Mouse (Mus musculus) frontal cortex, adult (tissue): ENCODE data around the gene Zmynd11.
"Not testable (repeated sequence)": the region's sequence is repeated elsewhere in the genome, so short reads cannot be mapped to it uniquely, and the experiment has no call there.

Experiments
- ATAC-seq: cut with Nextera tagmentation; 2 replicates; pipeline ENCODE4 v1.9.2; 2017; ENCODE audit warnings: mild to moderate bottlenecking, moderate library complexity, mixed read lengths; ENCODE audit not compliant: low TSS enrichment

Zmynd11 gene

DNA sequence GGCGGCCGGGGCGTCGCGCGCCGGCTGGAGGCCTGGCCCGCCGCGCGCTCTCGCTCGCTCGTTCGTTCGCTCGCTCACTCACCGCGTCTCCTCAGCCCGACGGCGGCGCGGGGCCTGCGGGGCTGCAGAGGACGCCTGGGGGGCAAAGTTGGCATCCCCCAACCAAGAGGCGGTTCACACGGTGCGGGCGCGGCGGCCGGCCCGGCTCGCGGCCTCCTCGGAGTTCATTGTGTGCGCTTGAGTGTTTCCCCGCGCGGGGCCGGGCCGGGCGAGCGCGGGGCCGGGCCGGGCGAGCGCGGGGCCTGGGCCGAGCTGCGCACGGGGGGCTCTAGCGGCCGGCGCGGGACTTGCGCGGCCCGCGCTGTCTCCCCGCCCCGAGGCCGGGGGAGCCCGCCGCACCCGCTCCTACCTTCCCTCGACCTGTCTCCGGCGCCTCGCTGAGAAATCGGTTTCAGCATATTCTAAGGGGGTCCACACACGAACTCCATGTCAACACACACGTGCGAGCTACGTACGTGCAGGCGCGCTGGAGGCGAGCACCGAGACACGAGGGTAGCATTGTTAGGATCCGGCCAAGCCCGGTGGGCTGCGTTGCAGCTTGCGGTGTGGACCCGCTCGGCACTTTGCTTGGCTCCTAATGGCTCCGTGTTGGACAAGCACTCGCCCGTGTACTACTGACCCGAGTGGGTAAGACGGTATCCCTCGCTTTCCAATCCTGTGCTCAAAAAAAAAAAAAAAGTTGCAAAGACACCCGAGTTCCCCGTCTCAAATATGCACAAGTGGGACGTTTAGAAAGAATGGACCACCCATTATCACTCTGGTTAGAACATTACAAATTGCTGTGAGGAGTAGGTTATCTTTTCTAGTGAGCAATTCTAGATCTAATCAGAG, at the start of gene Zmynd11:
Zmynd11 (minus strand) TSS at position 685 of the 891 bp plus-strand sequence.
- peak; percentile 64 for ATAC-seq

DNA sequence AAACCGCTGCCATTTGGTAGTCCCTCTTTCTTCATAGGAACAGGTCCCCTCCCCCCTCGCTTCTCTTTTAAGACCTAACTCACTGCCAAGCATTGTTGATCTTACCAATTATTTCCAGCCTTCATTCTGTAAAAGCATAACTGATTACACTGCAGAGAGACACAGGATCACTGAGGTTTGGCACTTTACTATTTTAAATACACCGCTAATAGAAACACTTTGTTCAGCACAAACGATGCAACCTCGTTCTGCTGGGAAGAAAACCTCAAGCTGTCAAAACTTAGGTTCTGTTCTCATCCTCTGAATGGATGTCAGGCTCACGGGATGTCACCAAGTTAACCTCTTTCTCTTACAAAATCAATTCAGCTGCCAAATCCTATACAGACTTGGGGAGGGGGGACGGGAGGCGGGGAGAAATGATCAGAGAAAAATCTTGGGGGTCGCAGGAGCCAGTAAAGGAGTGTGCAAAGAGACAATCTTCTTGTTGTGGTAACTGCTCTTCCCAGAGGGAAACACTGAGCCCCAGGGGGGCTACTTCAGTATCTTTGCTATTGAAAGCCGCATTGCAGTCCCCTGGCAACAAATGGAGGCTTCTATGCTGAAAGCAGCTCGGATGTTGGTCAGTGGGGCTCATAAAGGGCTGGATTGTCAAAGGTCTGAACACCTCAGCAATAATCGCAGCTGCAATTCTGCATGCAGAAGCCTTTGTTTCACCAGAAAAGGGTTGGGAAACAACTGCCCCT, 30.9 kb upstream of the Zmynd11 start:
- ATAC-seq = peak; percentile 41; the same call in 1 of the 2 replicates

DNA sequence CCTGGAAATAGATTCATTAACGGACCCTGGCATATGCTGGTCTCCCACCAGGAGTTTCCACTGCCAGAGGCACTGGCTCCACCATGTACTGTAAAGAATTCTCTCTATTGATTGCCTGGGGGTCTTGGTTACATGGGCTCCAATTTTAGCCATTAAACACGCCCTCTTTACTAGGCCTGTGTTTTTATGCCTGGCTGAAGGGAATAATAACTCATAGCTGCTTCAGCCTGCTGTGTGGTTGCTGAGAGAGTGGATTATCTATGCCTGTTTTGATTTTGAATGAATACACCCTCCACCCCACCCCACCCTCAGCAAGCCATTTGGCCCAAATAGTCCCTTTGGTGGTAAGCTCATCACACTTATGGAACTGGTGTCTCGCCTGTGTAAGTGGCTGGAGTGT, 20.9 kb upstream of the Zmynd11 start:
- ATAC-seq = no peak

DNA sequence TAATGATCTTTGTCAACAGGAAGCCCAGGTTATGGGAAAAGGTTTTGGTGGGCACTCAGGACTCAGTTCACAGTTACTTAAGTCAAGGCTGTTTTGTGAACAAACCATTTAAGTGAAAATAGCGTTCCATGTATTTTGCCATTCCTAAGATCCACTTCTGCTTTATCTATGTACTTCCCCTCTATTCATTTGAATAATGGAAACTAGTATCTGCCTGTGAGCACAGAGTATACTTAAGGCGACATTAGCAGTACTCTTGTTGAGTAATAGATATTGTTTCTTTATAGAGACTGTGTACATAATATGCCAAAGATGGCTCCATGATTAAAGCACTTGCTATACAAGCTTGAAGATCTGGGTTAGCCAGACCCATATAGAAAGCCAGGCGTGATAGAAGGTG, 18.6 kb upstream of the Zmynd11 start:
- ATAC-seq = no peak

DNA sequence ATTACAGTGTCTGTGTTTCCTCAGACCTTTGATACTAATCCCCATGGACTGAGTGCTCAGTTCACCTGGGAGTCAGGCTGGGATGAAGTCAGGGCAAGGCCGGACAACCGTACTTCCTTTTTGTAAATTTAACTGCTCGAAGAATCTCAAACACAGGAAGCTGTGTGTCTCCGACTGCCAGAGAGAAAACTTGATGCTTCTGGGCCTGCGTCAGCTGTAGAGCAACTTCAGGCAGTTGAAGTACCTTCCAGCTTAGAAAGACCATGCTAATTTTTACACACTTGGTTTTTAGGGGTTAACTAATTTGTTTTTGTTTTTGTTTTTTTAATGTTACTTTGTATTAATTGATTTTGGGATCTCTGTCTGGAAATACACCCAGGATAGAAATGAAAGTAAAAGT, 10.8 kb upstream of the Zmynd11 start:
- ATAC-seq = no peak

DNA sequence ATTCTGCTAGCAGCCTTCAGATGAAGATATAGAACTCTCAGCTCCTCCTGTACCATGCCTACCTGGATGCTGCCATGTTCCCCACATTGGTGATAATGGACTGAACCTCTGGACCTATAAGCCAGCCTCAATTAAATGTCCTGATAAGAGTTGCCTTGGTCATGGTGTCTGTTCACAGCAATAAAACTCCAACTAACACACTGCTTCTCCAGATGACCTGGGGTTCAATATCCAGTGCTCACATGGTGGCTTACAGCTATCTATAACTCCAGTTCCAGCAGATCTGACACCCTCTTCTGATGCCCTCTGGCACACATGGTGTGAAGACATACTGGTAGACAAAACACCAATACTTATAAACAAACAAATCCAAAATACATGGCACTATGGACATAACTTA, 8.9 kb upstream of the Zmynd11 start:
- no peak for ATAC-seq

DNA sequence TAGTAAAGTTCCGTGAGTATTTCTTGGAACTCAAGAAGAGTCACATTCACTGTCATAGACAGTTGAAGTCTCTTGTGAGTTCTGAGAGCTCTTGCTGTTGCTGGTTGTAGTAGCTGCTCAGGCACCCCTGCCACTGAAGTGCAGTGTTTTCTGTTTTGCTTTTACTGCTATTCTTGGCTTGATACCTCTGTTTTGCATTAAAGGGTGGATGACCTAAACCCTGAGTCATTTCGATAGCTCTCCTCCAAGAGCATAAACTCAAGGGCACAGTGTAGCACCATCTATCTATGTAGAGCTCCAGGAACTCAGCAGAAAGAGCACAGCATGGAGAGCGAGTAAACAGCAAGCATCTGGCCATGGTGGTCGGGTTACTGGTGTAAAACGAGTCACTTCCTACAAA, 2.1 kb upstream of the Zmynd11 start:
- no peak for ATAC-seq

DNA sequence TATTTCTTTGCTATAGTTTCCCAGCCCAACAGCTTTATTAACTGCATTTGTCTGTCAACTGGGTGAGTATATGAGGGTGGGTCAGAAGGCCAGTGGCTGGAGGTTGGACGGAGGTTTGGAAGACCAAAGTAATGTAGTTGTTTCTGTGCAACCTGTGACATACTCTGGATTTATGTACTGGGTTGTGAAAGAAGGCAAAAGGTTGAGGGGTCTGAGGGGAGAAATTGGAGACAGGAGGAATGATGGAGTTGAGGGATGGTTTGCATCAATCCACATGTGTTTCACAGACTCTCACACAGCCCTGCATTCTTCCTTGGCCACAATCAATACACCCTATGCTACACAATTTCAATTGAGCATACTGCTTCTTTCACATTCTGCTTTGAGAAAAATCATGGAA, 1.4 kb upstream of the Zmynd11 start:
- no peak for ATAC-seq

DNA sequence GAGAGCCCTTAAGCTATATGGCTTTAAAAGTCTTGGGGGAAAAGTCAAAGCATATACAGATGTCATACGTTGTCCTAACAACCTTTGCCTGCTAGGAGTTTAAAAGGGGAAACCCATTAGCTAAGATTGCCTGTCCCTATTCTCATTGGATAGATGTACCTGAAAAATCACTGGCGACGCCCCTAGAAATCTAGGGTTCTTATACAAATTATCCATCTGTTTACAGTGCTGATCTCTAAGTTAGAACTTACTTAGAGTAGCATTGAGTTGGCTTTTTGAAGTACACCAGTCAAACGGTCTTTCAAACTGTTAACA, 364 bp upstream of the Zmynd11 start:
- ATAC-seq = no peak

DNA sequence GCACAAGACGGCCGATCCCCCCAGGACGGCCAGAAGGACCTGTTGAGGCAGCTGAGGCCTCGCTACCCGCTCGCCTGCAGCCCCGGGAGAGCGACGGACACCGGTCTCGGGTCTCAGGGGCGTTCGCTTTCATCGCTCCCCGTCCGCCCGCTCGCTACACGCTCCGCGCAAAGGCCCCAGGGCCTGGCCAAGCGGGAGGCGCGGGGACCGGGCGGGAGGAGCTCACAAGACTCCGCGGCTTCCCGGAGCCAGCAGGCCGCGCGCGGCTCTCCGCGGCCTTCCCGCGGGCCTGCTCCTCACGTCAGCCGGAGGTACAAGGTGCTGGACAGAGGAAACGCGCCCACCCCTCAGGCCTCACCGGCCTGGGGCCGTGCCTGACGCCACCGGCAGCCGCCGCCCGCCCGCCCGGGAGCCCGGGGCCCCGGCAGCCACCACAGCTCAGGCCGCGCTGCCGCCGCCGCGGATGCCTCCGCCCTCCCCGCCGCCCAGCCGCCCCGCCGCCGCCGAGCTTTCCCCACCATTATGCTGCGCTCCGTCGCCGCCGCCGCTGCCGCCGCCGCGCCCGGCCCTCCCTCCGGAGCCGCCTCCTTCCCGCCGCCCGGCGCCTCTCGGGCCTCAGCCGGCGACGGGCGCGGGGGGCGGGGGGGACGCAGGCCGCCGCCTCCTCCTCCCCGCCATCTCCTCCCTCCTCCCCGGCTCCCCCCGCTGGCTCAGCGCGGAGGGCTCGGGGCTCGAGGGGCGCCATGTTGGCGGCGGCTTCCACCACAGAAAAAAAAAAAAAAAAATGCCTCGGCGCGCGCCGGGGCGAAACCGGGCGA, 1.1 kb downstream of the Zmynd11 start:
- peak; percentile 67 for ATAC-seq

DNA sequence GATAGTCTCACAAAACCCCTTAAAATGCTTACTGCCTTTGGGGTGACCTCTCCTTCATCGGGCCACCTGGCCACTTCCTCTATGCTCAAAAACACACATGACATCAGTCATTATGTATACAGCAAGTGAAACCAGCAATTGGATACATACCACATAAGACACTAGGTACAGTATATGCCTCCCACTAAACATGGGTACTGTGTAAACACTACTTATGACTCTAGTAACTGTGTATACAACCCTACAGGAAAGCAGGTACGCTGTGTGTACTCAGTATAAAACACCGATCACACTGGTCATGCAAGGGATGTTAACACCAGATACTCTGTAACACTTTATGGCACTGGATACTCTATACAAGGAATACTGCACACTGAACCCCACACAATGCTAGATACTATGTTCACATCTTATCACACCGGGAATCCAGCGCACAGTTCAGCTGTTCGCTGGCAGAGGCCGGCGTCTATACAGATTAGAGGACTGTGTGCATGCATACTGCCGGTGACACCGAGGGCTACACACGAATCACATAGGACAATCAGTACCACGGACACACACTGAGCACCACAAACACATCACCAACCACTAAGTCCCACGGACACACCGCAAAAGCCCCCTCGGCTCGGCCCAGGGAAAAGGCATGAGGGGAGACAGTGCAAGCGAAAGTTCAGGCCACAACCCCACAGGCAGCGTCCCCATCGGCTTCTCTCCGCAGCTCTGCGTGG, 1.9 kb downstream of the Zmynd11 start:
- peak; percentile 13; the same call in 1 of the 2 replicates for ATAC-seq

DNA sequence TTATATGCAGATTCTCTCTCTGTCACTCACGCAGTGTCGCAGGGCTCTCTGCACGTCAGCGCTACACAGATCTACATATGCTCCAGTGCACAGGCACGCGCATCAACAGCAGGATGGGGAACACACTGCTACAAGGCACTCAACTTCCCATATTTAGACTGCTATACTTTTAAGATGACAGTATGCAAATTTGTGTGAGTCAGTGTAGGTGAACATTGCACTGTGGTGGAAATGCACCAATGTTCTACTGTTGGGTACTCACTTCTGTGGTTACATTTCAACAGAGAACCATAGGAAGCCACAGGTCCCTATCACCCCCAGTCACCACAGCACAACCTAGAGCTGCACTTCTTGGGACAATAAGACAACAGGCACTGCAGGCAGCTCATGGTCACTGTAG, 5.1 kb downstream of the Zmynd11 start:
- ATAC-seq = peak; percentile 48

DNA sequence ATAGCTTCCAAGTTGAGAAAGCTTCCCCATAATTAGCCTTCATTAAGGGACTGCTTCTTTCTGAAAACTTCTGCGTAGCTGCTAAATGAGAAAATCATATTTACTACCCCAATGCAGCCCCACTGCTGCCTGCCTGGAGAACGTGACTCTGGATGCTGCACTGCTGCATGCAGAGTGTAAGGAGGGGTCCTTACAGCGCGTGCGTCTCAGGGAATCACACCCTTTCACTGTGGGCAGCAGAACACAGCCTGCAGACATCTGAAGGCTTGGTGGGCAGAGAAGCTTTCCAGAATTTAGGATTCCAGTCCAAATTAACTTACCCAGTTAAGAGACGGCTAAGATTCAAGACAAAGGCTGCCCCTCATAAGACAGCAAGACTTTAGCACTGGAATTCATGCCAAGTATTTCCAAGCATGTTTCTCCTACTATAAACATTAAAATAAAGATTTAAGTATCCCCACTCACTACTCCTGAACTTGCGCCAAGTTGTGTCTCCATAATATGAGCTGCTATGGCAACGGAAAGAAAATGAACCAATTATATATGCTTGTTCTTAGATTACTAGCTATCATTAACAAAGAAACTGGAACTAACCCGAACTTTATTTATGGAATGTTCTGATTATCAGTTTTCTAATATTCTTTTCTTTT, 7.2 kb downstream of the Zmynd11 start:
- ATAC-seq = peak; percentile 62

DNA sequence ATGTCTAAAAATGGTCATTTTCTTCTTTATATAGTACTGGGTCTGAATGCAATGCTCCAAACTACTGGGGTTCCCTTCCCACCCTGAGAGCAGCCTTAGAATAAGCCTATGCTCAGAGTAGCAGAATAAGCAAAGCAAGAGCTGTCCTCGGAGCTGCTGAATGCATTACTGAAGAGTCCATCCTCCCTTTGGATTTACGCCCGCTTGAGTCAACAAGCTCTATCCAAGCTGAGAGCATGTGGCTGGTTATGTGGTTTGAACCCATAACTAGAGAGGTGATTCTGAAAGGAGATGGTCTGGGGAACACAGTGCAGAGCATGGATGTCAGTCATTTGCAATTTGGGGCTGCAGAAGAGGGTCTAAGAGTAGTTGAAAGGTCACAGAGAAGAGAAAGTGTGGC, 11.4 kb downstream of the Zmynd11 start:
- ATAC-seq = peak; percentile 31; the same call in 1 of the 2 replicates

DNA sequence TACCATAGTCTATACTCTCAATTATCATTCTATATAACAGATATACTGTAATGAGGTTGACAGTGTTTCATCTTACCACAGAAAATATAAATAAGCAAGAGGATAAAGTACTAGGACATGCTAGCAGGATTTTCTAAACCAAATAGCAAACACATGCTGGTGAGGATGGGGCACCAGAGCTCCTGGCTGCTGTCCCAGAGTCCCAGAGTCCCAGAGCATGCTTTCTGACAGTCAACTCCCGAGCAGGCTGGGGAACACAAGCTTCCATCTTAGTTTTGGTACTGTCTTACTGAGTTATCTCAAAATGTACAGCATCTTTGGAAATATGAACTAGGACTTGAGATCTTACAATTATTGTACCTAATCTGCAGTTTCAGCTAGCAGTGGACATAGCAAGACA, 14.8 kb downstream of the Zmynd11 start:
- 0 out of 2 replicates have a peak, but pooled peaks have one; percentile 27 for ATAC-seq

DNA sequence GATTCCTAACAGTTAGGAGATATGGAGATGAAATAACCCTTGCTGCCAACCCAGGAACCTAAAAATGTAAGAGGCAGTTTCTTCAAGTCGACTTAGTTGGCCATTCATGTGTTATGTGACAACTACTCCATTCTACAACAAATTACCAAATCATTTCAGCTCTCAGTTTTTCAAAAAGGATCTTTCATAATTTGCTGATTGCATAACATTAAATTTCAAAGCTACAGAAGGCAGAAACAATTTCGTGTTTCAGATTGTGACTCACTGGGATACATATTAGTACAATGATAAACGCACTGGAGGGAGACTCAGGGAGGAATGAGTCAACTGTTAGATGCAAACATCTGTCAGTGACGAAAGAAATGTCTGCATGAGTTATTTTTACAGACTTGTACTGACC, 15.3 kb downstream of the Zmynd11 start:
- peak; percentile 31; the same call in 1 of the 2 replicates for ATAC-seq

DNA sequence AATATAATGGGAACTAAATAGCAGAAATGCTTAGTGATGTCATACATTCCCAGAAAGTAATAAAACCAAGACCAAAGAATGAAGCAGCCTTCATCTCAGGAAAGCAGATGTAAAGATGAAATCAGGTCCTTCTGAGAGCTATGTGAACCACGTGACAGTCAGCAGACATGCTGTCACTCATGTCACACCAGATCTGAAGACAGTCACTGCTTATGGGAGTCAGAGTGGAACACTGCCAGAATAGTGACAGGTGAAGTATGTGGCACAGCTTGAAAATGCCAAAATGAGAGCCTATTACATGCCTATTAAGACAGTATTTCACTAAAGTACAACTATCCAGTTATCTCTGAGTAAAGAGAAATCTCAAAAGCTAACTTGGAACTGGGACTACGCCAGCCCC, 26.9 kb downstream of the Zmynd11 start:
- ATAC-seq = no peak

DNA sequence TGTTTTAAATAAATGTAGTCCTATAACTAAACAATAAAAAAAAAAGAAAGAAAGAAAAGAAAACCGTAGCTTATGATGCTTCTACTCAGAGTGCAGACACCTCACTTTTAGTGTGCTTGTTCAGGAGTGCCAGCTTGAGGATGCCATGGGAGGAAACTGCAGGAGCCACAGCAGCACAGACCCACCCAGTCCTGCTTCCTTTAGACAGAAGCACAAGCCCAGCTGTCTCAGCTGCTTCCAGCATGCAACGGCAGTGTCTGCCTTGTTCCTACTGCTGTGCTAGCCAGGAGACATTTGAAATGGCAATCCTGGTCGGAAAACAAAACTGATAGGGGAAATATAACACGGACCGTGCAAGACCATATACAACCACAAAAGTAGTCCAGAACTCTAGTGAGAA, 28.1 kb downstream of the Zmynd11 start:
- ATAC-seq = peak; percentile 67; the same call in 1 of the 2 replicates

DNA sequence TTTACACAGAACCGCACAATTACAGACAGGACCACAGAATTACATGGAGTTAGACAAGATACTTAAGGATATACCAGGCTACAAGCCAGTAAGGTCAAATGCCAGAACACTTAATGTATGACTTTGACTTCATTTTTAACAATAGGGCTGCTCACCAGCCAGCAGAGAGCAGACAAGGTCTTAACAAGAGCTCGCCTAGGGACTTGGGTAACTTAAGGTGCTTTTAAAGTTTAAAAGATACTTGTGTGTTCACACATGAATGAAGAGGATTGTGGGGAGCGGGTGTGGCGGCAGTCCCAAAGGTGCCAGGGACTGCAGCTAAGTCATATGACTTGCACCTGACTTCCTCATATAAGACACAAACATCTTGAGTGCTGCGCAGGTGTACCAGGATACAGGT, 32.9 kb downstream of the Zmynd11 start:
- ATAC-seq = not testable (repeated sequence)

DNA sequence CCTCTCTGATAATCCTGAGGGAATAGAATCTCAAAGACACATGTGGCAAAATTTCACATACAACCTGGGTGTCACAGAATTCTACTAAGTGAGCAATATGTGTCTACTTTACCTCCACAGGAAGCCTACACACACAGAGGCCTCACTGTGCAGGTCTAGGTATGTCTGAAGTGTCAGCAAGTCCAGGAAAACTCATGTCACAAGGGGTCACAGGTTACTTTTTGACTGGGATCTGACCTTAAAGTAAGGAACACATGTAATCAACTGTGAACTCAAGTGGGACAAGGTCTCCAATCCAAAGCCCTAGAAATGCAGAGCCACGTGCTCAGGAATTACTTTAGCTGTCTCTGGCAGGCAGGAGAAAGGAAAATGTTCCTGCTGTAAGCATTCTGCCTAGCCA, 36.1 kb downstream of the Zmynd11 start:
- ATAC-seq = no peak

DNA sequence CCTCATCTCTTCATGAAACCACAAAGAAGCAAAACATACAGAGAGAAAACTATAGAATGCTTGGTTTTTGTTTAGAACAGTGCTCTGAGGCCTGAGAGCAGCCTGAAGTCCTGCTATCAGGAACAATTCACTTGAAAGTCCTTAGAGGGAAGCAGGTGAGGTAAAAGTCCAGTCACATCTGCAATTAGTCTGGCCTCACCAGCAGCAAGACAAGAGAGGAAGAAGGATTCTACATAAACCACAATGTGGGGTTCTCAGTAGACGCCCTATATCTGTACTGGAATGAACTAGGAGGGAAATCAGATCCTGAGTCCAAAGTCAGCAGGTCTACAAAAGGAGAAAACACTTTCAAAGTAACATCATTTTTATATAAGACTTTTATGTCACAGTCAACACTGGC, 49.9 kb downstream of the Zmynd11 start:
- no peak for ATAC-seq
